Mouse (Mus musculus): Measurements from ENCODE around the gene Dohh. TPM values are rescaled to one million over a fixed set of nuclear protein-coding genes. Genes with fewer than 3 reads are reported as not detected.
A peak's percentile ranks its signal among the peaks of the same experiment; 100 is the strongest.

The Dohh gene
- polyA plus RNA-seq, 1 experiment from 2014 or later = 47.5 TPM

GRCm38 (mm10) chr10:81388505-81389055 is 4.4 kb downstream of the Dohh start, which contains the start of gene Gm48552:
Gene Gm48552 (plus strand): TSS chr10:81389005.
- WGBS (ENCODE audit: insufficient replicate concordance) = 80% methylated on average over 5 of the region's 5 CpGs
- Histone ChIP-seq H3K27me3 (ENCODE audit: control insufficient read depth, insufficient read depth, low read length) (no peaks in the 10 kb centered on the region), H3K36me3 (ENCODE audit: control insufficient read depth, insufficient read depth, low read length) (peaks cover 23% of the 10 kb centered on the region), H3K27ac (ENCODE audit: low read depth, low read length) (no peak within 1 kb of the TSS), H3K4me3 (ENCODE audit: low read depth, low read length) (no peak within 1 kb of the TSS), H3K9ac (ENCODE audit: low read depth, low read length) (peak within 1 kb of the TSS; percentile 52), H3K4me2 (no peak within 1 kb of the TSS), H3K9me3 (replicated peaks; ENCODE audit: control insufficient read depth, low read length) (no peaks in the 10 kb centered on the region), H3K4me1 (ENCODE audit: control insufficient read depth, insufficient read depth, low read length) (peaks cover 28% of the 10 kb centered on the region)
- no peak for ATAC-seq (replicated peaks; ENCODE audit: insufficient number of reproducible peaks, low FRiP score, low TSS enrichment)

- peak overlapping the region; percentile 52 for H3K9ac ChIP-seq (ENCODE audit: low read depth, low read length)
- H3K27me3 ChIP-seq (ENCODE audit: control insufficient read depth, insufficient read depth, low read length) = no peaks in the 10 kb centered on the region
- H3K4me1 ChIP-seq (ENCODE audit: control insufficient read depth, insufficient read depth, low read length) = peaks cover 34% of the 10 kb centered on the region
- no peak overlapping the region for H3K27ac ChIP-seq (ENCODE audit: low read depth, low read length)
- 55% methylated on average over 3 of the region's 3 CpGs for WGBS (ENCODE audit: insufficient replicate concordance)
- no peak overlapping the region for H3K4me2 ChIP-seq
- no peaks in the 10 kb centered on the region for H3K9me3 ChIP-seq (replicated peaks; ENCODE audit: control insufficient read depth, low read length)
- H3K36me3 ChIP-seq (ENCODE audit: control insufficient read depth, insufficient read depth, low read length) = peaks cover 23% of the 10 kb centered on the region
- no peak overlapping the region for H3K4me3 ChIP-seq (ENCODE audit: low read depth, low read length)
- ATAC-seq (replicated peaks; ENCODE audit: insufficient number of reproducible peaks, low FRiP score, low TSS enrichment) = no peak
Measured at GRCm38 (mm10) chr10:81389373-81389772, 5.1 kb downstream of the Dohh start.

GRCm38 (mm10) chr10:81389801-81390677 is 5.8 kb downstream of the Dohh start:
- Histone ChIP-seq H3K27me3 (ENCODE audit: control insufficient read depth, insufficient read depth, low read length) (no peaks in the 10 kb centered on the region), H3K4me1 (ENCODE audit: control insufficient read depth, insufficient read depth, low read length) (peaks cover 31% of the 10 kb centered on the region), H3K27ac (ENCODE audit: low read depth, low read length) (no peak overlapping the region), H3K4me2 (no peak overlapping the region), H3K4me3 (ENCODE audit: low read depth, low read length) (no peak overlapping the region), H3K9me3 (replicated peaks; ENCODE audit: control insufficient read depth, low read length) (no peaks in the 10 kb centered on the region), H3K36me3 (ENCODE audit: control insufficient read depth, insufficient read depth, low read length) (peaks cover 23% of the 10 kb centered on the region), H3K9ac (ENCODE audit: low read depth, low read length) (peak overlapping the region; percentile 52)
- 58% methylated on average over 23 of the region's 23 CpGs for WGBS (ENCODE audit: insufficient replicate concordance)
- ATAC-seq (replicated peaks; ENCODE audit: insufficient number of reproducible peaks, low FRiP score, low TSS enrichment) = 0 out of 2 replicates have a peak, but pooled peaks have one; percentile 31

GRCm38 (mm10) chr10:81390678-81390965 is 6.4 kb downstream of the Dohh start:
- no peak overlapping the region for H3K4me2 ChIP-seq
- no peak overlapping the region for H3K4me3 ChIP-seq (ENCODE audit: low read depth, low read length)
- no peaks in the 10 kb centered on the region for H3K27me3 ChIP-seq (ENCODE audit: control insufficient read depth, insufficient read depth, low read length)
- H3K27ac ChIP-seq (ENCODE audit: low read depth, low read length) = no peak overlapping the region
- H3K36me3 ChIP-seq (ENCODE audit: control insufficient read depth, insufficient read depth, low read length) = peaks cover 23% of the 10 kb centered on the region
- H3K9me3 ChIP-seq (replicated peaks; ENCODE audit: control insufficient read depth, low read length) = no peaks in the 10 kb centered on the region
- 80% methylated on average over 13 of the region's 13 CpGs for WGBS (ENCODE audit: insufficient replicate concordance)
- ATAC-seq (replicated peaks; ENCODE audit: insufficient number of reproducible peaks, low FRiP score, low TSS enrichment) = no peak
- no peak overlapping the region for H3K9ac ChIP-seq (ENCODE audit: low read depth, low read length)
- H3K4me1 ChIP-seq (ENCODE audit: control insufficient read depth, insufficient read depth, low read length) = peaks cover 26% of the 10 kb centered on the region

GRCm38 (mm10) chr10:81392270-81392669 is 8.0 kb downstream of the Dohh start:
- no peak for ATAC-seq (replicated peaks; ENCODE audit: insufficient number of reproducible peaks, low FRiP score, low TSS enrichment)
- Histone ChIP-seq H3K4me1 (ENCODE audit: control insufficient read depth, insufficient read depth, low read length) (peaks cover 23% of the 10 kb centered on the region), H3K4me2 (no peak overlapping the region), H3K9ac (ENCODE audit: low read depth, low read length) (no peak overlapping the region), H3K36me3 (ENCODE audit: control insufficient read depth, insufficient read depth, low read length) (peaks cover 12% of the 10 kb centered on the region), H3K9me3 (replicated peaks; ENCODE audit: control insufficient read depth, low read length) (no peaks in the 10 kb centered on the region), H3K27me3 (ENCODE audit: control insufficient read depth, insufficient read depth, low read length) (no peaks in the 10 kb centered on the region), H3K27ac (ENCODE audit: low read depth, low read length) (no peak overlapping the region), H3K4me3 (ENCODE audit: low read depth, low read length) (no peak overlapping the region)
- WGBS (ENCODE audit: insufficient replicate concordance) = 83% methylated on average over 6 of the region's 6 CpGs

GRCm38 (mm10) chr10:81392781-81393185 is 8.6 kb downstream of the Dohh start, which contains the start of gene Smim24:
Gene Smim24 (plus strand): TSS chr10:81393051.
- peak within 1 kb of the TSS; percentile 65 for H3K9ac ChIP-seq (ENCODE audit: low read depth, low read length)
- H3K27ac ChIP-seq (ENCODE audit: low read depth, low read length) = peak within 1 kb of the TSS; percentile 62; the same call in 1 of the 2 replicates
- no peaks in the 10 kb centered on the region for H3K9me3 ChIP-seq (replicated peaks; ENCODE audit: control insufficient read depth, low read length)
- H3K27me3 ChIP-seq (ENCODE audit: control insufficient read depth, insufficient read depth, low read length) = no peaks in the 10 kb centered on the region
- no peak for ATAC-seq (replicated peaks; ENCODE audit: insufficient number of reproducible peaks, low FRiP score, low TSS enrichment)
- H3K4me2 ChIP-seq = peak within 1 kb of the TSS; percentile 66
- H3K36me3 ChIP-seq (ENCODE audit: control insufficient read depth, insufficient read depth, low read length) = peaks cover 6% of the 10 kb centered on the region
- peaks cover 23% of the 10 kb centered on the region for H3K4me1 ChIP-seq (ENCODE audit: control insufficient read depth, insufficient read depth, low read length)
- H3K4me3 ChIP-seq (ENCODE audit: low read depth, low read length) = peak within 1 kb of the TSS; percentile 36
- 55% methylated on average over 14 of the region's 14 CpGs for WGBS (ENCODE audit: insufficient replicate concordance)

GRCm38 (mm10) chr10:81393456-81394063 is 9.3 kb downstream of the Dohh start:
- WGBS (ENCODE audit: insufficient replicate concordance) = 4% methylated on average over 19 of the region's 19 CpGs

GRCm38 (mm10) chr10:81395127-81395526 is 10.9 kb downstream of the Dohh start:
- Histone ChIP-seq H3K36me3 (ENCODE audit: control insufficient read depth, insufficient read depth, low read length) (peaks cover 5% of the 10 kb centered on the region; the same call in 1 of the 2 replicates), H3K4me3 (ENCODE audit: low read depth, low read length) (no peak overlapping the region), H3K9me3 (replicated peaks; ENCODE audit: control insufficient read depth, low read length) (no peaks in the 10 kb centered on the region), H3K27ac (ENCODE audit: low read depth, low read length) (no peak overlapping the region), H3K9ac (ENCODE audit: low read depth, low read length) (no peak overlapping the region), H3K4me1 (ENCODE audit: control insufficient read depth, insufficient read depth, low read length) (peaks cover 17% of the 10 kb centered on the region), H3K27me3 (ENCODE audit: control insufficient read depth, insufficient read depth, low read length) (peaks cover 3% of the 10 kb centered on the region), H3K4me2 (no peak overlapping the region)
- WGBS (ENCODE audit: insufficient replicate concordance) = 9% methylated on average over 5 of the region's 5 CpGs
- no peak for ATAC-seq (replicated peaks; ENCODE audit: insufficient number of reproducible peaks, low FRiP score, low TSS enrichment)

More at GRCm38 (mm10) chr10:81393456-81394063, 9.3 kb downstream of the Dohh start:
- H3K4me3 ChIP-seq (ENCODE audit: low read depth, low read length) = peak overlapping the region; percentile 36
- H3K9me3 ChIP-seq (replicated peaks; ENCODE audit: control insufficient read depth, low read length) = no peaks in the 10 kb centered on the region
- no peaks in the 10 kb centered on the region for H3K36me3 ChIP-seq (ENCODE audit: control insufficient read depth, insufficient read depth, low read length)
- ATAC-seq (replicated peaks; ENCODE audit: insufficient number of reproducible peaks, low FRiP score, low TSS enrichment) = no peak
- H3K4me1 ChIP-seq (ENCODE audit: control insufficient read depth, insufficient read depth, low read length) = peaks cover 23% of the 10 kb centered on the region
- H3K9ac ChIP-seq (ENCODE audit: low read depth, low read length) = peak overlapping the region; percentile 65
- H3K4me2 ChIP-seq = peak overlapping the region; percentile 66
- peak overlapping the region; percentile 31; the same call in 1 of the 2 replicates for H3K27ac ChIP-seq (ENCODE audit: low read depth, low read length)
- no peaks in the 10 kb centered on the region for H3K27me3 ChIP-seq (ENCODE audit: control insufficient read depth, insufficient read depth, low read length)

All from heart, embryonic 11.5 days (tissue).